Mouse (Mus musculus) kidney, postnatal 4 days (tissue): ENCODE results near the gene 3110001I22Rik.
A peak's percentile ranks its signal among the peaks of the same experiment; 100 is the strongest.
"Not testable (repeated sequence)": the region's sequence is repeated elsewhere in the genome, so short reads cannot be mapped to it uniquely, and the experiment has no call there.

Source experiments
- DNase-seq, 2 experiments: peaks; one replicate each; pipeline ENCODE4 v3.0.0; 2021; ENCODE audit warnings: mixed read lengths in 2 of 2

The 3110001I22Rik gene

DNA sequence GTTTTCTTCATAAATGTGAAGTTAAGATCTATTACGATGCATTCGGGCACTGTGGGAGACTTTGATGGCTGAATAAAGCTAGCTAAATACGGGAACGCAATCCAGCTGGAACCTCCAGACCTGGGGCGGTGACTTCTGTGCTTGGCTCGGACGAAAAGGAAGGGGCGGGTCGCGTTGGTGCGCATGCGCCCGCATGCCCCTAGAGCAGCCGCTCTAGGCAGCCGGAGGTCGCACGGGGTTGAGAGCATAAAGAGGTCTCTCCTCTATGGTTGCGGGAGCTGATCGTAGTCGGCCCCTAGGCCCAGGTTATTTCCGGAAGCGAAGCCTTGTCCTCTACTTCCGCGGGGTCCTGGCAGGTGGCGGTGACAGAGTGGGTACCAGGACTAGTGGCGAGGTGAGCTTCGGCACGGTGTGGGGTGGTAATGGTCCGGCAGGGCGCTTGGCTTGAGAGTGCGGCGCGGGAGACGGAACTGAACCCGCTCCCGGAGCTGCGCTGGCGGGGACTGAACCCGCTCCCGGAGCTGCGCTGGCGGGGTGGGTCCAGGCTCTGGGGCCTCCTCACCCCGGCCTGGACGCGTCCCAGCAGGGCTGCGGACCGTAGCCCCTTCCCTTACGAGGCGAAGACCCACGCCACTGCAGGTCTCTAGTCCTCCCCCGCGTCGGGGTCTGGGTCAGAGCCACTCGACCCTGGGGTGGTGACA lies at the start of gene 3110001I22Rik, which contains the start of gene Bfar:
Gene 3110001I22Rik (plus strand): TSS at position 245 of the 701 bp plus-strand sequence.
Gene Bfar (plus strand): TSS at position 174 of the 701 bp plus-strand sequence.
- DNase-seq, result peak; percentile 92 to 96

- DNase-seq, result peak in 1 of 2 experiments; percentile 12
Observed at GRCm38 (mm10) chr16:13628345-13628744, 43.4 kb upstream of the 3110001I22Rik start.

- not testable (repeated sequence) for DNase-seq
Observed at GRCm38 (mm10) chr16:13638198-13638597, 33.5 kb upstream of the 3110001I22Rik start.

DNA sequence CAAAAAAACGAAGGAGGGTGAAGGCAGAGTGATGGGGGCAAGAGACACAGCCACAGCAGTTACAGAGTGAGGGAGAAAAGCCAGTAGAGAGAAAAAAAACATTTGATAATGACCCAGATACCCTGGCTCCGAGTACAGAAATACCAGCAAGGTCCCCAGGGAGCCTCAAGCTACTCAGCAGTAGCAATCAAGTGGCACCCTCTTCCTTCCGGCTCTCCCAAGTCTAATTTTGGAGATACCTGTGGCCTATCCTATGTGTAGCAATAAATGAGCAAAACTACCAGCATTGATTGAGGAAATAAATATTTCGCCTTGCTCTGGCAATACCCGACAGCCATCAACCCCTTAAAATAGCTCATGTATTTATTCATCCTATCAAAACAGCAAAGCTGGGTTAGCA lies 32.2 kb upstream of the 3110001I22Rik start:
- DNase-seq, result no peak

DNA sequence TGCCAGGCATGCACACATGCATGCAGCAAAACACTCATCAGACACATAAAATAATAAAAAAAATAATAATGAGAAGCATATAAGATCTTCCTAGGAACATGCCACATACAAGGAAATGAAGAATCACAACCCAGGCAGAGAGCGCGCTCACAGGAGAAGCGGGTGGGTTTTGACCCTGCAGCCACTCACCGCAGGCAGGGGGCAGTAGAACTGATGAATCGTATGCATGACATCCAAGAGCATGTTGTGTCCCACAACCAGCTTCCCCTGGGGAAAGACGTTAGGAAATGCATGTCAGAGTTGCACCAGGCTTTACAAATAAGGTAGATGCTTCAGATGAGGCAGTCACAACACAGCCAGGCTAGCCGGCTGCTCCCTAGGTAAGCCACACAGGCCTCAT lies 31.7 kb upstream of the 3110001I22Rik start:
- DNase-seq, result peak; percentile 34 to 37

GRCm38 (mm10) chr16:13644474-13644873 lies 27.3 kb upstream of the 3110001I22Rik start:
- no peak for DNase-seq

- no peak for DNase-seq
Observed at GRCm38 (mm10) chr16:13645930-13646329, 25.8 kb upstream of the 3110001I22Rik start.

DNA sequence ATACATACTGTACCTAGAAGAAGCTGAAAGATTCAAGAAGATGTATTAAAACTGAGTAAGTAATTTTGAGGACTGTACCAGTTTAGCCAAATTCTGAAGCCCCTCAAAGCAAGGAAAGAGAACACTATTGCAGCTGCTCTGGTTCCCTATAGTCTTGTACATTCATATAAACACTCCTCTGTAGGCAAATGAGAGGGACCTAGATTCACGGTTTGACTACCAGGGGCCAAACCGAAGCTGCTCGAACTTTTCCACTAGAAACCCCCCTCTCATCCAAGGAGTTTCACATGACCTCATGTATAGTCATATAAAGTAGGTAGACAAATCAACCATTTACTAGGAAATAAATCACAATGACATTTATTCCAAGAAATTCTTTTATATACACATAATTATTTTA lies 12.8 kb upstream of the 3110001I22Rik start:
- DNase-seq, result no peak

DNA sequence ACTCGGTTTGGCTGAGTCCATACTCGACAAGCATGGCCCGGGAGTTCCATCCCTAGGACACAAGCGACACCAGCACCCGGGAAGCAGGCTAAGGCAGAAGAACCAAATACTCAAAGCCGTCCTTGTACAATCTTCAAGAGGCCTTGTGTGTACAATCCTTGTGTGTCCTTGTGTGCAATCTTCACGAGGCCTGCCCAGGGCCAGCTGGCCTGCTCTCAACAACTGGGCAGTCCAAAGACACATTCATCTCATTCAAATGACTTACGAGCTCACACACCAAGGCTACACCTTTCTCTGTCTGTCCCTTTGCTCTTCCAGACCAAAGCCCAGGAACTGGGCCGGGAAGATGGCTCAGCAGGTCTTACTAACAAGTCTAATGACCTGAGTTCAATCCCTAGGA lies 11.0 kb upstream of the 3110001I22Rik start:
- DNase-seq, result no peak

- peak; percentile 94 to 96 for DNase-seq
Observed at GRCm38 (mm10) chr16:13667878-13668343, 3.8 kb upstream of the 3110001I22Rik start, which contains the start of gene Parn. Gene Parn, minus strand, starts transcription at chr16:13668170.

- peak in 1 of 2 experiments; percentile 4 for DNase-seq
Observed at GRCm38 (mm10) chr16:13668402-13669108, 3.2 kb upstream of the 3110001I22Rik start.

DNA sequence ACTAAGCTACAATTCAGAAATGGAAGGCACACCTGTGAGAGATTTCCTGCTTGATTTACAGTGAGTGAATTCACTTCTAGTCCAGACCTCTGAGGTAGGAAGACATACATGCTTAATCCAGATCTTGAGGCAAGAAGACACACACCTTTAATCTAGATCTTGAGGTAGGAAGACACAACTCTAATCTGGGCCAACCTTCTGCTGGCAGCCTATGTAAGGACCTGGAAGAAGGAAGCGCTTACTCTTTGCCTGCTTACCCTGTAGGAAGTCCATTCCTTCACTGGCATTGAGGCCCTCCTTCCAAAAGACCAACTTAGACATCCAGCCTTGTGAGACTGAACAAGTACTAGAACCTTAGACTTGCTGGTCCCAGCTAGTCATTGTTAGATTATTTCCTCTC lies 2.4 kb upstream of the 3110001I22Rik start:
- DNase-seq, result no peak

GRCm38 (mm10) chr16:13670896-13671295 lies 833 bp upstream of the 3110001I22Rik start:
- not testable (repeated sequence) for DNase-seq

- DNase-seq, result peak; percentile 74 to 80
Observed at GRCm38 (mm10) chr16:13672386-13672898, 713 bp downstream of the 3110001I22Rik start.

- DNase-seq, result no peak
Observed at GRCm38 (mm10) chr16:13673114-13673513, 1.4 kb downstream of the 3110001I22Rik start.

DNA sequence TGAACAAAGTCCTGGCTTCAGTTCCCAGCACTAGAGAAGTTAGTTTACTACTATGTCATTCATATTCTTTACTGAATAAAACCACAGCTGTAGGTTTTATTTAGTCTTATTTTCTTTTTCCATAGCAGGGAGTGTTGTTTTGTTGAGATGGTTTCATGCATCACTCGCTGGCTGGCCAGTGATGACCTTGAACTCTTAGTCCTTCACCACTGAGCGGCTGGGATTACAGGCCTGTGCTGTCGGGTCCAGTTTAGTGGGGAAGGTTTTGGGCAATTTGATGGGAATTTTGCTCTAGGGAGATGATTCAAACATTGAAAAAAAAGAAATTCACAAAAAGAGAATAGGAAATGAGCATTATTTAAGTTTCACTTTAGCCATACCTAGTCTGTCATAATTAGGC lies 2.8 kb downstream of the 3110001I22Rik start:
- no peak for DNase-seq

GRCm38 (mm10) chr16:13678601-13679319 lies 7.0 kb downstream of the 3110001I22Rik start:
- DNase-seq, result no peak

- no peak for DNase-seq
Observed at GRCm38 (mm10) chr16:13698998-13699397, 27.3 kb downstream of the 3110001I22Rik start.

DNA sequence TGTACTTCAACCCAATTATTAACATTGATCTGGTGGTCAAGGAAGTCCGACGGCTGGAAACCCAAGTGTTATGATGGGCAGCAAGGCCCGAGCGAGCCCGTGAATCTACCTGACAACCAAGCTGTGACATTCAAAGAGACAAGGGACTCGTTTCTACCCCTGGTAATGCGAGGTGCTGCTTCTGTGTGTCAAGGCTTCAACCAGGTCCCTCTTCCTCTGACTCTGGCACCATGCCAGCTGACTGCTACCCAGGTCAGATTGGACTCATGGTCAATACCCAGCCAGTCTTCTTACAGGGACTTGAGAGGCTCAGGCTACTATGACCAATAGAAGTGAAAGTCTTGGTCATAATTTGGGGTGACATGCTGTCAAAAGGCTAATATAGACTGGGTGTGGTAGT lies 30.5 kb downstream of the 3110001I22Rik start:
- no peak for DNase-seq

DNA sequence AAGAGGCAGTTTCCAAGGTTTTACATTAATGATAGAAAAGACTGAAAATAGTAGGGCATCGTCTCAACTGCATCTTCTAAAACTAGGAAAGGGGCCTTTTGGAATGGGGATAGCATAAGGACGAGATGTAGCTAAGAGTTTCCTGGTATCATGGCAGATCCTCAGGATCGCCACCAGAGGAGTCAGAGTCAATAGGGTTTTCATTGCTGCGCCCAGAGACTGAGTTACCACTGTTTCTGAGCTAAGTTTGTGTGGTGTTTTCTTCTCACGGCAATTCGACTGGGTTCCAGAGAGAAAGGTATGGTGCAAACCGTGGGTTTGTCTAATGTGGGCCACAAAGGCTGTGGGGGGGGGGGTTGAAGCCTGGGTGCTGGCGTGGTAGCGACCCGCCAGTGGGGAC lies 32.9 kb downstream of the 3110001I22Rik start:
- no peak for DNase-seq

DNA sequence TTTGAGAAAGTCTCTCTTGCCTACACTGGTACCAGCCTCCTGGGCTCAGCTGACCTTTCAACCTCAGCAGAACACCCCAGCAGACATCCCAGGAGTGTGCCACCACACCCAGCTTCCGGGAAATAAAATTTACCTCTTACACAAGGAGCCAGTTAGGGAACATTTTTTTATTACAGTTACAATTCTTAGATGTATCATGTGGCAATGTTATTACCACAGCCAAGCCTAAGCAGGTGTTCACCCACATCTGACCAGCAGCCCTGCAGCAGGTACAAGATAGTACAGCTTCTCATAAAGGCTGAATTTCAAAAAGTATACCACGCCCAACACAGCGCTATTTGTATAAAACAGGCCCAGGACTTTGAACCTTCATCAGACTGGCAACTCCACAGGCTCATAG lies 43.2 kb downstream of the 3110001I22Rik start:
- DNase-seq, result no peak

DNA sequence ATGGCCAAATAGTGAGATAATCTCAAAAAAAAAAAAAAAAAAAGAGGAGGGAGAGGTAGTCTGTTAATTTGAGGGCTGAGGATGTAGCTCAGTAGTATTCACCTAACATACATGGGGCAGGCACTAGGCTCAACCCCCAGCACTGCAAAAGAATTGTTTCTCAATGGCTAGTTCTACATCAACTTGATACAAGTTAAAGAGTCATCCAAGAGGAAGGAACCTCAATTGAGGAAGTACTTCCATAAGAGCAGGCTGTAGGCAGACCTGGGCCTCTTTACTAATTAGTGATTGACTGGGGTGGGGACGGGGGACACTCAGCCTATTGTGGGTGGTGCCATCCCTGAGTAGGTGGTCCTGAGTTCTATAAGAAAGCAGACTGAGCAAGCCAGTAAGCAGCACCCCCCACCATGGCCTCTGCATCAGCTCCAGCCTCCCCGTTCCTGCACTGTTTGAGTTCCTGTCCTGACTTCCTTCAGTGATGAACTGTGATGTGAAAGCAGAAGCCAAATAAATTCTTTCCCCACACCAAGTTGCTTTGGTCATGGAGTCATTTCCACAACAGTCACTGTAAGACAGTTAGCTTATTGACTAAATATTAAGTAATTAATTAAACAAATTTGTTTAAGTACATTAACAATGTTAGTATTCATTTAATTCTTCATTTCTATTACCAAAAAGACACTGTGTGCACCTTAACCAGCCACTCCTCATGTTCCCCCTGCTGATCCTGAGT lies 45.3 kb downstream of the 3110001I22Rik start:
- no peak for DNase-seq
